Mouse (Mus musculus) C2C12 (cell line): ENCODE results near the gene G6pc. TPM values are rescaled to one million over a fixed set of nuclear protein-coding genes. Genes with fewer than 3 reads are reported as not detected.

Experiments used
- H3K27me3 ChIP-seq: one replicate; pipeline ENCODE4 v1.6.1; 2011; ENCODE audit not compliant: control insufficient read depth, insufficient read depth, insufficient read length
- H3K36me3 ChIP-seq: one replicate; pipeline ENCODE4 v1.6.1; 2011; ENCODE audit not compliant: control insufficient read depth, insufficient read depth
- H3K4me3 ChIP-seq: one replicate; pipeline ENCODE4 v1.5.1; 2011; ENCODE audit warnings: mild to moderate bottlenecking, control low read depth; ENCODE audit not compliant: poor library complexity, insufficient read depth, severe bottlenecking
- H3K79me2 ChIP-seq: one replicate; pipeline ENCODE4 v1.6.1; 2011; ENCODE audit not compliant: control insufficient read depth, insufficient read depth
- H3K79me3 ChIP-seq: one replicate; pipeline ENCODE4 v1.6.1; 2011; ENCODE audit warnings: low read depth, control low read depth
- H3ac ChIP-seq: one replicate; pipeline ENCODE3; 2011; ENCODE audit warnings: low read depth; ENCODE audit not compliant: control insufficient read depth, insufficient read length
- CEBPB ChIP-seq: IDR thresholded peaks from one replicate; pipeline ENCODE4 v1.6.1; 2011; ENCODE audit warnings: low read depth, mild to moderate bottlenecking, control low read depth, moderate library complexity
- CTCF ChIP-seq: IDR thresholded peaks from one replicate; pipeline ENCODE4 v1.5.1; 2011; ENCODE audit not compliant: control insufficient read depth, insufficient read depth, insufficient read length
- FOSL1 ChIP-seq: IDR thresholded peaks from one replicate; pipeline ENCODE4 v1.8.0; 2011; ENCODE audit warnings: mild to moderate bottlenecking, low read length; ENCODE audit not compliant: poor library complexity, insufficient read depth, severe bottlenecking
- MAX ChIP-seq: IDR thresholded peaks from one replicate; pipeline ENCODE4 v1.6.1; 2011; ENCODE audit warnings: mild to moderate bottlenecking, control low read depth
- MYOD1 ChIP-seq: IDR thresholded peaks from one replicate; pipeline ENCODE4 v1.6.1; 2011; ENCODE audit warnings: low read depth; ENCODE audit not compliant: control insufficient read depth, insufficient read length
- MYOG ChIP-seq: IDR thresholded peaks from one replicate; pipeline ENCODE4 v1.6.1; 2011; ENCODE audit not compliant: control insufficient read depth, insufficient read length; ENCODE audit errors: extremely low read depth
- USF1 ChIP-seq: IDR thresholded peaks from one replicate; pipeline ENCODE4 v1.6.1; 2011; ENCODE audit warnings: low read depth, mild to moderate bottlenecking, control low read depth, moderate library complexity
- polyA plus RNA-seq: library from polyadenylated mRNA; unstranded; fragments of >200 nt; fragmentation: generic; extraction: Trizol; gene quantifications from one replicate; pipeline ENCODE4 v1.2.1, GENCODE M21; 2012; ENCODE audit warnings: missing spikeins

G6pc gene
- polyA plus RNA-seq, 1 experiment = not detected

GRCm38 (mm10) chr11:101353436-101353835 is 13.9 kb upstream of the G6pc start:
- no peak overlapping the region for H3K4me3 ChIP-seq
- no peak for TF ChIP-seq MYOG
- TF ChIP-seq USF1 = no peak
- TF ChIP-seq FOSL1 = no peak
- no peak for TF ChIP-seq MYOD1
- no peak for TF ChIP-seq MAX
- TF ChIP-seq CEBPB = no peak
- TF ChIP-seq CTCF = no peak

GRCm38 (mm10) chr11:101354438-101355010 is 12.8 kb upstream of the G6pc start:
- Histone ChIP-seq H3K4me3 (no peak overlapping the region), H3K36me3 (no peaks in the 10 kb centered on the region), H3K79me2 (no peaks in the 10 kb centered on the region), H3ac (no peak overlapping the region), H3K79me3 (no peaks in the 10 kb centered on the region), H3K27me3 (peaks cover 13% of the 10 kb centered on the region)
- TF ChIP-seq CEBPB = no peak
- TF ChIP-seq MYOD1 = no peak
- TF ChIP-seq CTCF = no peak
- TF ChIP-seq MYOG = no peak
- no peak for TF ChIP-seq USF1
- no peak for TF ChIP-seq FOSL1
- TF ChIP-seq MAX = no peak

More at GRCm38 (mm10) chr11:101353436-101353835, 13.9 kb upstream of the G6pc start:
- Histone ChIP-seq H3K79me3 (no peaks in the 10 kb centered on the region), H3K27me3 (peaks cover 13% of the 10 kb centered on the region), H3K36me3 (no peaks in the 10 kb centered on the region), H3ac (no peak overlapping the region), H3K79me2 (no peaks in the 10 kb centered on the region)

GRCm38 (mm10) chr11:101355916-101356315 is 11.4 kb upstream of the G6pc start:
- H3K27me3 ChIP-seq = peaks cover 17% of the 10 kb centered on the region
- no peaks in the 10 kb centered on the region for H3K79me2 ChIP-seq
- no peak for TF ChIP-seq MYOD1
- TF ChIP-seq USF1 = no peak

GRCm38 (mm10) chr11:101357505-101358182 is 9.7 kb upstream of the G6pc start:
- no peaks in the 10 kb centered on the region for H3K36me3 ChIP-seq
- H3K79me3 ChIP-seq = no peaks in the 10 kb centered on the region
- peaks cover 15% of the 10 kb centered on the region for H3K27me3 ChIP-seq
- no peak overlapping the region for H3ac ChIP-seq
- H3K4me3 ChIP-seq = no peak overlapping the region
- no peak for TF ChIP-seq MAX
- no peak for TF ChIP-seq CEBPB
- TF ChIP-seq MYOD1 = no peak
- no peak for TF ChIP-seq FOSL1
- no peak for TF ChIP-seq USF1
- no peak for TF ChIP-seq CTCF
- no peak for TF ChIP-seq MYOG
- no peaks in the 10 kb centered on the region for H3K79me2 ChIP-seq

More at GRCm38 (mm10) chr11:101355916-101356315, 11.4 kb upstream of the G6pc start:
- no peak overlapping the region for H3ac ChIP-seq
- H3K4me3 ChIP-seq = no peak overlapping the region
- no peaks in the 10 kb centered on the region for H3K79me3 ChIP-seq
- no peaks in the 10 kb centered on the region for H3K36me3 ChIP-seq

- H3K4me3 ChIP-seq = no peak overlapping the region
- no peak for TF ChIP-seq FOSL1
- no peak for TF ChIP-seq CEBPB
- no peak for TF ChIP-seq MAX
- no peak for TF ChIP-seq USF1
- TF ChIP-seq CTCF = no peak
- no peak for TF ChIP-seq MYOG
- no peak for TF ChIP-seq MYOD1
- H3K27me3 ChIP-seq = peaks cover 14% of the 10 kb centered on the region
- no peaks in the 10 kb centered on the region for H3K79me3 ChIP-seq
- no peak overlapping the region for H3ac ChIP-seq
- no peaks in the 10 kb centered on the region for H3K36me3 ChIP-seq
- H3K79me2 ChIP-seq = no peaks in the 10 kb centered on the region
Measured at GRCm38 (mm10) chr11:101359776-101360175, 7.6 kb upstream of the G6pc start.

- TF ChIP-seq MAX = no peak
- TF ChIP-seq FOSL1 = no peak
- TF ChIP-seq USF1 = peak; percentile 78
- no peak for TF ChIP-seq CEBPB
- H3K36me3 ChIP-seq = no peaks in the 10 kb centered on the region
- no peaks in the 10 kb centered on the region for H3K79me3 ChIP-seq
- peaks cover 14% of the 10 kb centered on the region for H3K27me3 ChIP-seq
- H3ac ChIP-seq = no peak overlapping the region
- H3K4me3 ChIP-seq = no peak overlapping the region
- H3K79me2 ChIP-seq = no peaks in the 10 kb centered on the region
Measured at GRCm38 (mm10) chr11:101360651-101361113, 6.7 kb upstream of the G6pc start.
